Mouse (Mus musculus) small intestine, adult 2 months (tissue): Measurements from ENCODE around the gene Snrnp25.

ENCODE experiments used
- CTCF ChIP-seq: fragments of 200-500 bp; IDR thresholded peaks from 2 replicates; pipeline ENCODE4 v1.5.1; 2012; ENCODE audit warnings: low read depth, mild to moderate bottlenecking, control low read depth, inconsistent platforms, low read length, moderate library complexity, mixed read lengths; ENCODE audit not compliant: insufficient replicate concordance, insufficient read length; ENCODE audit errors: extremely low read depth
- POLR2A ChIP-seq: fragments of 200-500 bp; IDR thresholded peaks from 2 replicates; pipeline ENCODE4 v1.6.1; 2012; ENCODE audit warnings: low read depth, mild to moderate bottlenecking, control low read depth, inconsistent platforms, low read length, moderate library complexity

GRCm38 (mm10) chr11:32194626-32195025 is 10.6 kb upstream of the Snrnp25 start:
- TF ChIP-seq CTCF (no peak), POLR2A (no peak)
